Mouse (Mus musculus) R1 (cell line): ENCODE data around the gene 2210408I21Rik.

Experiments used
- DNase-seq: peaks from one replicate; pipeline ENCODE4 v3.0.0-alpha.2; 2018; ENCODE audit warnings: low read depth, low spot score

2210408I21Rik gene

GRCm38 (mm10) chr13:77275172-77275747 lies 139.9 kb downstream of the 2210408I21Rik start:
- no peak for DNase-seq

- DNase-seq: no peak
These were observed 143.5 kb downstream of the 2210408I21Rik start for GRCm38 (mm10) chr13:77278659-77279413.

GRCm38 (mm10) chr13:77295519-77295918 lies 160.2 kb downstream of the 2210408I21Rik start:
- no peak for DNase-seq

GRCm38 (mm10) chr13:77324101-77324500 lies 188.8 kb downstream of the 2210408I21Rik start:
- DNase-seq: no peak

GRCm38 (mm10) chr13:77326174-77326959 lies 191.0 kb downstream of the 2210408I21Rik start:
- no peak for DNase-seq

GRCm38 (mm10) chr13:77342097-77342496 lies 206.8 kb downstream of the 2210408I21Rik start:
- no peak for DNase-seq

GRCm38 (mm10) chr13:77385448-77385970 lies 250.2 kb downstream of the 2210408I21Rik start:
- DNase-seq: no peak

GRCm38 (mm10) chr13:77386001-77386400 lies 250.7 kb downstream of the 2210408I21Rik start:
- DNase-seq: no peak

- DNase-seq: no peak
These were observed 252.8 kb downstream of the 2210408I21Rik start for GRCm38 (mm10) chr13:77388148-77388547.

GRCm38 (mm10) chr13:77389209-77389608 lies 253.9 kb downstream of the 2210408I21Rik start:
- no peak for DNase-seq

- no peak for DNase-seq
These were observed 261.0 kb downstream of the 2210408I21Rik start for GRCm38 (mm10) chr13:77396374-77396773.

GRCm38 (mm10) chr13:77396981-77397380 lies 261.6 kb downstream of the 2210408I21Rik start:
- no peak for DNase-seq

GRCm38 (mm10) chr13:77397646-77398045 lies 262.3 kb downstream of the 2210408I21Rik start:
- DNase-seq: no peak

- DNase-seq: no peak
These were observed 263.1 kb downstream of the 2210408I21Rik start for GRCm38 (mm10) chr13:77398477-77398876.

GRCm38 (mm10) chr13:77400762-77401161 lies 265.4 kb downstream of the 2210408I21Rik start:
- no peak for DNase-seq

GRCm38 (mm10) chr13:77408530-77408929 lies 273.2 kb downstream of the 2210408I21Rik start:
- peak; percentile 22 for DNase-seq

GRCm38 (mm10) chr13:77409804-77410203 lies 274.5 kb downstream of the 2210408I21Rik start:
- DNase-seq: no peak

- no peak for DNase-seq
These were observed 277.5 kb downstream of the 2210408I21Rik start for GRCm38 (mm10) chr13:77412829-77413228.

- no peak for DNase-seq
These were observed 314.7 kb downstream of the 2210408I21Rik start for GRCm38 (mm10) chr13:77450007-77450567.

- no peak for DNase-seq
These were observed 334.8 kb downstream of the 2210408I21Rik start for GRCm38 (mm10) chr13:77470093-77470621.

- no peak for DNase-seq
These were observed 341.1 kb downstream of the 2210408I21Rik start for GRCm38 (mm10) chr13:77476420-77476819.
